Comparison of ENCODE assay signal across 20 mouse cellular contexts in the genomic region with DNA sequence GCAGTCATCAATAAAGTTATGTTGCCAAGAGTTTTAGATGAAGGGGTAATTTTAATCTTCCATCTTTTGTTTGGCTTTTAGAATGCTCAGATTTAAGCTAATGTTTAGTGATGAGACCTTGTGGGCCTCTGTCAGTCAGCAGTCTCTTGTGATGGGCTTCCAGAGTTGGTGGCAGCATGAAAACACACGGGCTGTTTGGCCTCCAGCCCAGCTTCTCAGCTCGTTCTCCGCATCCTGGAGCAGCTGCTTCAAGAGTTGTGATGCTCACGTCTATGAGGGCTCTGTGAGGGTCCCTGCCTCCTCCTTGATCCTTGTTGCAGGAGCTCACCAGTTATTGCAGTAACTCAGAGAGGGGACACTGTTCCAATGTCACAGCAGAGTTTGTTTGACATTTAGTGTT. TPM values are rescaled to one million over a fixed set of nuclear protein-coding genes. Genes with fewer than 3 reads are reported as not detected.
A peak's percentile ranks its signal among the peaks of the same experiment; 100 is the strongest.
DNase-seq lines count a peak whose midpoint lies in the region; ATAC-seq and TF ChIP-seq lines count a peak whose summit lies in the region.
"Had no signal": no experiment of that assay in that cellular context is flagged by ENCODE, and none has a peak within 500 bp of the region (broad histone marks: within the 10 kb centered on the region; RNA-seq: fewer than 3 reads in every experiment).

No protein-coding gene starts in this region.

- no peaks in the 10 kb centered on the region for H3K9me3 ChIP-seq in forebrain, embryonic 15.5 days
- H3K9me3 ChIP-seq in forebrain, embryonic 10.5 days = no peaks in the 10 kb centered on the region
- no peaks in the 10 kb centered on the region for H3K9me3 ChIP-seq in lung, postnatal 0 days (ENCODE audit: low read length)
- H3K9me3 ChIP-seq: embryonic facial prominence, embryonic 10.5 days; midbrain, embryonic 12.5 days; neural tube, embryonic 15.5 days had no signal

- H3K4me1 ChIP-seq in forebrain, embryonic 15.5 days = peaks cover 76% of the 10 kb centered on the region
- H3K4me1 ChIP-seq in forebrain, embryonic 10.5 days = peaks cover 61% of the 10 kb centered on the region
- H3K4me1 ChIP-seq in lung, postnatal 0 days (ENCODE audit: insufficient read depth, low read depth, low read length) = peaks cover 16% of the 10 kb centered on the region

- H3K27ac ChIP-seq in forebrain, embryonic 15.5 days (replicated peaks) = 0 out of 2 replicates have a peak overlapping the region, but pooled peaks have one; percentile 8
- H3K27ac ChIP-seq in forebrain, embryonic 10.5 days = no peak overlapping the region
- no peak overlapping the region for H3K27ac ChIP-seq in lung, postnatal 0 days (ENCODE audit: low read length)
- H3K27ac ChIP-seq: embryonic facial prominence, embryonic 10.5 days; gastrocnemius, adult 2 months; kidney, postnatal 0 days; macrophage; midbrain, embryonic 12.5 days; neural tube, embryonic 15.5 days had no signal

- no peak overlapping the region for H3K4me2 ChIP-seq in forebrain, embryonic 15.5 days (replicated peaks)
- H3K4me2 ChIP-seq in lung, postnatal 0 days (replicated peaks; ENCODE audit: low read depth, low read length) = no peak overlapping the region
- H3K4me2 ChIP-seq: heart, embryonic 11.5 days; midbrain, embryonic 12.5 days; neural tube, embryonic 15.5 days had no signal

- TF ChIP-seq CTCF in lung, postnatal 0 days (IDR thresholded peaks at IDR 0.05) = no peak

- H3K4me3 ChIP-seq in forebrain, embryonic 15.5 days = no peak overlapping the region
- H3K4me3 ChIP-seq in forebrain, embryonic 10.5 days = no peak overlapping the region
- H3K4me3 ChIP-seq in lung, postnatal 0 days (ENCODE audit: low read depth, low read length) = no peak overlapping the region
- H3K4me3 ChIP-seq: embryonic facial prominence, embryonic 10.5 days; gastrocnemius, adult 2 months; midbrain, embryonic 12.5 days; neural tube, embryonic 15.5 days had no signal

- TF ChIP-seq EP300 in lung, postnatal 0 days (IDR thresholded peaks at IDR 0.05) = no peak

- H3K27me3 ChIP-seq in forebrain, embryonic 15.5 days = no peaks in the 10 kb centered on the region
- no peaks in the 10 kb centered on the region for H3K27me3 ChIP-seq in forebrain, embryonic 10.5 days (ENCODE audit: poor library complexity, severe bottlenecking)
- no peaks in the 10 kb centered on the region for H3K27me3 ChIP-seq in lung, postnatal 0 days (replicated peaks; ENCODE audit: insufficient read depth, low read length)
- H3K27me3 ChIP-seq: CH12.LX; midbrain, embryonic 12.5 days; neural tube, embryonic 15.5 days had no signal

- no peaks in the 10 kb centered on the region for H3K36me3 ChIP-seq in forebrain, embryonic 15.5 days
- peaks cover 24% of the 10 kb centered on the region for H3K36me3 ChIP-seq in forebrain, embryonic 10.5 days (replicated peaks)
- H3K36me3 ChIP-seq in lung, postnatal 0 days (ENCODE audit: insufficient read depth, low read length) = no peaks in the 10 kb centered on the region
- H3K36me3 ChIP-seq: midbrain, embryonic 12.5 days; neural tube, embryonic 15.5 days had no signal

- DNase-seq in forebrain, embryonic 10.5 days (ENCODE audit: extremely low spot score, low spot score) = no peak
- DNase-seq in kidney, postnatal 10 days = peak; percentile 19
- no peak for DNase-seq in kidney, adult 11 months
- DNase-seq in lung, postnatal 0 days (ENCODE audit: low spot score) = peak; percentile 31
- no peak for DNase-seq in lung, adult 18-20 months
- DNase-seq in brain, adult 2 months (ENCODE audit: low read depth, low spot score) = peak; percentile 40
- DNase-seq in adrenal gland, postnatal 25 days = no peak
- DNase-seq: adrenal gland, postnatal 36 days; cerebellum, adult 2 months; gastrocnemius, adult 2 months; kidney, adult 18-20 months; thymus, postnatal 14 days had no signal

- no peak for ATAC-seq in forebrain, embryonic 15.5 days (replicated peaks)
- ATAC-seq in lung, postnatal 0 days = no peak

- 10% methylated on average over 4 of the region's 4 CpGs for WGBS in forebrain, embryonic 15.5 days
- 79% methylated on average over 4 of the region's 4 CpGs for WGBS in forebrain, embryonic 10.5 days
- 19% methylated on average over 4 of the region's 4 CpGs for WGBS in lung, postnatal 0 days

- H3K9ac ChIP-seq in forebrain, embryonic 15.5 days (replicated peaks) = no peak overlapping the region
- H3K9ac ChIP-seq in lung, postnatal 0 days (replicated peaks; ENCODE audit: low read depth) = no peak overlapping the region
- H3K9ac ChIP-seq: midbrain, embryonic 12.5 days; neural tube, embryonic 15.5 days had no signal

RNA-seq across cellular contexts. Expression of a gene that starts 29.0 kb away (rescaled TPM):
- 13.3 and 13.8 TPM in 2 replicates for polyA plus RNA-seq in forebrain, embryonic 15.5 days (2015; fragmentation: Nextera tagmentation; extraction: Ambion mirVana)
- 13.1 and 13.5 TPM in 2 replicates for polyA plus RNA-seq in forebrain, embryonic 10.5 days (2016; fragmentation: Nextera tagmentation; extraction: Ambion mirVana)
- polyA plus RNA-seq in lung, postnatal 0 days (2015; fragmentation: Nextera tagmentation; extraction: Ambion mirVana) = 22.5 and 23.7 TPM in 2 replicates
- total RNA-seq in adrenal gland, postnatal 25 days (2021) = 12.6 and 15.2 TPM in 2 replicates

RNA-seq across cellular contexts. Expression of a gene that starts 58.9 kb away (rescaled TPM):
- 77.9 and 81.0 TPM in 2 replicates for polyA plus RNA-seq in forebrain, embryonic 15.5 days (2015; fragmentation: Nextera tagmentation; extraction: Ambion mirVana)
- 81.4 and 84.2 TPM in 2 replicates for polyA plus RNA-seq in forebrain, embryonic 10.5 days (2016; fragmentation: Nextera tagmentation; extraction: Ambion mirVana)
- polyA plus RNA-seq in lung, postnatal 0 days (2015; fragmentation: Nextera tagmentation; extraction: Ambion mirVana) = 164 and 167 TPM in 2 replicates
- 79.3 and 93.6 TPM in 2 replicates for total RNA-seq in adrenal gland, postnatal 25 days (2021)

Comparison
In these comparisons a context has a peak if more than half of its experiments do, and no peak if none do; other contexts are left out.
1. DNase-seq: peak in kidney, postnatal 10 days (single experiment), lung, postnatal 0 days (single experiment) and brain, adult 2 months (single experiment); none in forebrain, embryonic 10.5 days (single experiment), kidney, adult 11 months (single experiment), lung, adult 18-20 months (0 of 2) and adrenal gland, postnatal 25 days (single experiment).